Mouse (Mus musculus): ENCODE data around the gene Morf4l1. TPM values are rescaled to one million over a fixed set of nuclear protein-coding genes. Genes with fewer than 3 reads are reported as not detected.
A peak's percentile ranks its signal among the peaks of the same experiment; 100 is the strongest.

Morf4l1 gene
- total RNA-seq (2015) (366 and 378 TPM in 2 replicates), total RNA-seq (2017) (192 and 278 TPM in 2 replicates)

DNA sequence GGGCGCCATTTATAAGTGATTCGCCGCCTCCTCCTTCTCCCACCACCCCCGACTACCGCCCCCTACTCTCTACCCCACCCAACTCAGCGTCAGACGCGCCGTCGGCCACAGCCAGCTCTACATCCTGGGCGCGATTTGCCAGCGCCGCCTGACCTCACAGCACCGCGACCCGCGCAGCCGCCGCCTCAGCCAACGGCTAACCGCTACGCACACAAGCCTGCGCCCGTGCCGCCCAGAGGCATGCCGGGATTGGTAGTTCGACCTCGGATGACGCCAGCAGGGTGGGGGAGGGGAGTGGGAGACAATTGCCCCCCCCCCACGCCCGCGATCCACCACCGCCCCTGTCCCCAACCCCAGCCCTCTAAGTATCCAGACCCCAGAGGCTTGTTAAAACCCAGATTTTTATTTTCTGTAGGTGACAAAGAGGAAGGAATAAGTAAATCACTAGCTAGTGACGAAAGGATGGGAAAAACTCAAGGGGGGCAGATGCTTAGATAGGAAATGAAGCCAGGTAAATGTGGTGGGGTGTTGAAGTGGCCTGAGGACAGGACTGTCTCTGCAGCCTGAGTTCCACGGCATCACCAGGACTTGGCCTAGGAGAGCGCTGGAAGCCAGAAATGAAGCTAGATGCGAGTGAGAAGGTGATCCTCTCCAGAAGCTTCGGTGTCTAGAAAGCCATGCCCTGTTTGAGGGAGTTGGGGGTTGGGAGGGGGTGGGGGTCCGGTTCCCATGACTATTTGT is at the start of gene Morf4l1:
Gene Morf4l1, minus strand, starts transcription at position 208 of the 741 bp plus-strand sequence.
- ATAC-seq (replicated peaks; ENCODE audit: poor library complexity) = peak; percentile 86

DNA sequence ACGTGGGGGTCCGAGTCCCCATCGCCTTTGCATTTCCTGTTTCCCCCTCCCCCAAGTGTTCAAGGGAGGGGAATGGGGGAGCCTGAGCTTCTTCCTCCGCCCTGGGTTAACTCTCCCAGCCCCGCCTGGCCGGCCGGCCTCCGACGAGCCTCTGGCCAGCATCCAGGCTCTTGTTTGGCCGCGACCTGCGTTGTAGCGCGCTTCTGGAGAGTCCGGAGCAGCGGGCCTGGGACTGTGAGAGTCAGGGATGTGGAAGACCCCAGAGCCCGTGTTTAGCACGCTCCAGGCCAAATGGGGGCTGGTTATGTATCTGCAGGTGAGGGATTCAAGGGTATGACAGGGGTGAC is 49.1 kb upstream of the Morf4l1 start:
- ATAC-seq (replicated peaks; ENCODE audit: poor library complexity) = peak; percentile 10; the same call in 1 of the 2 replicates

DNA sequence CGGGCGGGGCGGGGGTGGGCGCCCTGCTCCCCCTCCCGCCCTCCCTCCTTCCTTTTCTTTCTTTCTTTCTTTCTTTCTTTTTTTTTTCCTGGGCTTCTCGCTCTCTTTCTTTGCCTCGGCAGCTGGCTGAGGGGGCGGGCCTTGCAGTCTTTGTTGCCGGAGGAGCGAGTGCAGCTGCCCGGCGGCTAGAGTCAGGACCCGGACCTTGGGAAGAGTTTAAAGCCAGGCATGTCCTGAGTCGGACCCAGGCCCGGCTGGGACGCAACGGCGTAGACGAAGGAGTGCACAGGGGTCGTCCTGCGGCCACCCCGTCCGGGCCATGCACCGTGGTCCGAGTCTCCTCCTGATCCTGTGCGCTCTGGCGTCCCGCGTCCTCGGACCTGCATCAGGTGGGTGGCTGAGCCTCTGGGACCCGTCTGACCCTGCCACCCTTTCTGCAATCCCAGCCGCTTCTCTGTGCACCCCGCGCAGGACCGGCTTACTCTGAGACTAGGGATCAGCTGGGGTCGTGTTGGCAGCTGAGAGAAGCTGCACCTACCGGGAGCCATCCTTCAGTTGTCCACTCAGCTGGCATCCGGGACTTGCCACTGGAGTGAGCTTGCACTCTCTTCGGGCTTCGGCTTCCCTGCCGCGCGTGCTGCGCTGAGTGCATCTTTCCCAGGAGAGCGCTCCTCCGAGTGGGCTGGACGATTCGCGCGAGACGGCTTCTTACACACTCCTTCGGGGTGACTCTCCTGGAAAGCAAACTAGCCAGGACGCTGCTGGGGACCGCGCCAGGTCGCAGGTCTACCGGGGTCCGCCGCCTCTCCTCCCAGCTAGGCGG is 48.6 kb upstream of the Morf4l1 start, which contains the start of gene Adamts7:
Gene Adamts7, plus strand, starts transcription at position 144 of the 823 bp plus-strand sequence.
- peak; percentile 35 for ATAC-seq (replicated peaks; ENCODE audit: poor library complexity)

DNA sequence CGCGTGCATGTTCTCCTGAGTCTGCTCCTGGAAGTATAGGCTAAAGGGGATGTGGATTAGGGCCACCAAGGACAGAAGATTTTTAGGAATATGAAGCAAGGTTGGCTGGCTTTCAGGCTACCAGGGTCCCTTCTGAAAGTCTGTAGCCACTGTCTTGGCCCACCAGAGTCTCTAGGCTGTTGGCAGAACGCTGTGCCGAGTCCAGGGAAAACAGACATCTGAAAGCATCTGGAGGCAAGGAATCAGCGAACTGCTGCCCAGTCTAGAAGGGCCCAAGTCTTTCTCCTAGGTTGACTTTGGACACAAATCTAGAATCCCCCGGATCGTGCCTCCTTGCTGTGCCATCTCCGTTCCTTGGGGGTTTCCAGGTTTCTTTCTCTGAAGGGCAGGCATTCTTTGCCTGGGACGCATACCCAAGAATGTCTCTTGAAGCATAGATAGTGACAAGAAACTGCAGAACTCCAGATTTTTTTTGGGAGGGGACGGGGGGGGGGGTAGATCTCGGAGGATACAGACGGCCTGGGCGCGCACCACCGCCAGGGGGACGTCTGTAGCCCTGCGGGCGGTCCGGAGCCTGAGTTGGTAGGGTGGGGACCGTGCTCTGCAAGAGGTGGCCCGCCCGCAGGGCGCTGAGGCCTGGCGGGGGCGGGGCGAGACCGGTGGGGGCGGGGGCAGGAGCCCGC is 47.8 kb upstream of the Morf4l1 start:
- peak; percentile 91 for ATAC-seq (replicated peaks; ENCODE audit: poor library complexity)

DNA sequence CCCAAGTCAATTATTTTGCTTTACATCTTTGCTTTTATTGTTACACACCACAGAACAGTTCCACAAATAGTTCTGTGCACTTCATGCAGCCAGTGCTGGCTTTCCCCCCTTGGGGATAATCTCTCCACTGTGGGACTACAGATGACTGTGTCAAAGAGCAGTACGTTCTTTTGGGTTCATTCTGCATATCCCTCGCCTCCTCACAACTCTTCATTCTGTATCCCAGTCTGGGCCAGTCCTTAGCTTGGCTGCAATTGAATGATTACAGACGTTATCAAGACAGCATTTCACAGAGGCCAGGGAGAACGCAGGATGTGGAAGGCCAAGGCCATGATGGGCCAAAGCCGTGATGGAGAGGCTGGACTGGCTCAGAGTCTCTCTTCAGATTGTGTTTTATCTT is 32.3 kb upstream of the Morf4l1 start:
- no peak for ATAC-seq (replicated peaks; ENCODE audit: poor library complexity)

DNA sequence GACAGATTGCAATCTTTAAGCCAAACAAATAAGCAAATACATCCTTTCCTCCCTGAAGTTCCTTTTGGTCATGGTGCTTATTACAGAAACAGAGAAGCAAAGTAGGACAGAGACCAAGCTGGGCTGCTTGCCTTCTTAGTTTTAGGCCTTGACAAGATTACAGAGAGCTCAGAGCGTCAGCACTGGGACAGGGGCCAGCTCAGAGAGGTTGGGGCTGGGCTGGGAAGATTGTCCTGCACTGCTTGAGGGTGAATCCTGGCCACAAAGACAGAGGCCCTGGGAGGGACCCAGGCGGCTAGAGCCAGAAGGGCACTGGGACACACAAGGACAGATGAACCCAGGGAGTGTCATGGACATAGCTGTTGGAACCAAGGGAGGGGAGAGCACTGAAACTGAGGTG is 31.2 kb upstream of the Morf4l1 start:
- ATAC-seq (replicated peaks; ENCODE audit: poor library complexity) = no peak

DNA sequence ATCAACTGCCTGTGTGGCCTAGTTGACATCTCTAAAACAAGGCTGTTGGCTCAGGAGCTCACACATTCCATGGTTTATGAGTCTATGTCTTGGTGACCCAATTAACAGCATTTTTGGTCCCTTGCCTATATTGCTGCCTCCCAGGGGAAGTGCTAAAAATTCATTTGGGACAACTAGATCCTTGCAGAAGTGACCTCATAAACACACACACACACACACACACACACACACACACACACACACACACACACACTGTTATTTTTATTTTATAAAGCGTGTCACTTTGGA is 22.0 kb upstream of the Morf4l1 start:
- ATAC-seq (replicated peaks; ENCODE audit: poor library complexity) = no peak

DNA sequence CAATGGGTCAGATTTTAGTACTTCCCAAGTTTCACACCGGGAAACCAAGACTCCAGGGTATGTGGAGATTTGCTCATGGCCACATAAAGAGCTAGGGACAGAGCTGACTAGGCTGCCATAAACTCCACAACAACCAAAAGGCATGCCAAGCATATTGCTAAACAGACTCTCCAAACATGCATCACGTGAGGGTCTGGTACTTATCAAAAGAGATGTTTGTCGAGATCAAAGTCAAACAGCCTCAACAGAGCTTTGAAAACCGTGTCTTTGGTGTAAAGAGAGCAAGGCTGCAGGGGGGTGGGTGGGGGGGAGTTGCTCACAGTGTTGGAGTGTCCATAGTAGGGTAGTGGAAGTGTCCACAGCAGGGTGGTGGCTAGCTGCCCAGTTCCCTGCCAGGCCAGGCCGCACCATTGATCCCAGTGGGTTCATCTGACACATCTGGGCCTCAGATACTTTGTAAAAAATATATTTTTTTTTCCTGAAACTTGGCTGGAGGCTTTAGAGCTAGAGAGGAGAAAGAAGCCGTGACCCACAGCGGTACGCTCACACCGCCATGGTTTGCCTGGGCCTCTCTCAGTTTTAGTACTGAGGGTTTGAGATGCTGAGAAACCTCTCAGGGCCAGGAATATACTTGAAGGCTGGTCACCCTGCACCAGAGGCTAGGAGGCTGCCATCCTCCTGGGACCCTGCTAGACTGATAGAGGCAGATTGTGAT is 21.5 kb upstream of the Morf4l1 start:
- no peak for ATAC-seq (replicated peaks; ENCODE audit: poor library complexity)

DNA sequence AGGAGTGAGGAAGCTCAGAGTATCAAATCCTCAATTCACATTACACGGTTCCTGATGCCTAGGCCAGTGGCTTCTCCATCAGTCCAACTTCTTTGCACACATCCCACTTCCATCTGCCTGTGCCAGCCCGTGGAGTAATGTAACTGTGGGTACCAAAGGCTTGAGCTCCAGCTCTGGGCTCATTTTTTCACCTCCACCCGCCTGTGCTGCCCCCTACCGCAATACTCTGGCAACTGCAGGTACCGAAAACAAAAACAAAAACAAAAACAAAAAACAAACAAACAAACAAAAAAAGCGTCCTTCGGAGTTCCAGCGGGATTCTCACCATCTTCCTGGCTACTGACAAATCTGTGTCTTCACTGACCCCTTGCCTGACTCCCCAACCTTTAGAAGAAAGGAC is 20.9 kb upstream of the Morf4l1 start:
- 0 out of 2 replicates have a peak, but pooled peaks have one; percentile 42 for ATAC-seq (replicated peaks; ENCODE audit: poor library complexity)

DNA sequence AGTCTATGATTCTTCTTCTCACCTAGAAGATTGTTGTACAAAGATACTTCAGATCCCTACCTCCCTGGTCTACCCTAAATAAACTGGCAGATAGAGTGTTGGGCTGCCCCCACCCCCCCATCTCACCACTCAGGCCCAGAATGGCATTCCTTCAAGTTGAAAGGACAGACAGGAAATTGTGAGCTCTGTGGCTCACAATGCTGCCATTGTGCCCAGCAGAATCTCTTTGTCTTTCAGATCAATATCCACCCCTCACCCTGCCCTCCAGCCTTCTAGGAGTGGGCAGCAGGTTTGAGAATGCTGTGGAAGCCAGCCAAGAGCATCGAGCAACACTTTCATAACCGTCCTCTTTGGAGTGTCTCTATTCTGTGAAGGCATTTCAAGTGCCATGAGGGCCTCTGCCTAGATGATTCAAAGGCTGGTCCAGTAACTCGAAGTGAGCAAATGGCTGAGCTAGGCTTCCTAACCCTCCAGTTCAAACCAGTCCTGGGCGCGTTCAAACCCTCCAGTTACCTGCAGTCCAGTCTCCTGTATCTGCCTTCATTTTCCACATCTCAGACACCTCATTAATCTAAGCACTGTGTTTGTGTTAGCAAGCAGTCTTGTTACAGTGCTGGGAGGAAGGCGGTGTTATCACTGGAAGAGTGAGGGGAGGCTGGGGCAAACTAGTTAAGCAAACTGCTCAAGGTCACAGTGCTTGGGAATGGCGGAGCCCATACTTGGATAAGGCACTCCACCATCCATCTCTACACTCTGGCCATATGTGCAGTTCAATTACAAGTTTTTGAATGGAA is 19.2 kb upstream of the Morf4l1 start:
- no peak for ATAC-seq (replicated peaks; ENCODE audit: poor library complexity)

DNA sequence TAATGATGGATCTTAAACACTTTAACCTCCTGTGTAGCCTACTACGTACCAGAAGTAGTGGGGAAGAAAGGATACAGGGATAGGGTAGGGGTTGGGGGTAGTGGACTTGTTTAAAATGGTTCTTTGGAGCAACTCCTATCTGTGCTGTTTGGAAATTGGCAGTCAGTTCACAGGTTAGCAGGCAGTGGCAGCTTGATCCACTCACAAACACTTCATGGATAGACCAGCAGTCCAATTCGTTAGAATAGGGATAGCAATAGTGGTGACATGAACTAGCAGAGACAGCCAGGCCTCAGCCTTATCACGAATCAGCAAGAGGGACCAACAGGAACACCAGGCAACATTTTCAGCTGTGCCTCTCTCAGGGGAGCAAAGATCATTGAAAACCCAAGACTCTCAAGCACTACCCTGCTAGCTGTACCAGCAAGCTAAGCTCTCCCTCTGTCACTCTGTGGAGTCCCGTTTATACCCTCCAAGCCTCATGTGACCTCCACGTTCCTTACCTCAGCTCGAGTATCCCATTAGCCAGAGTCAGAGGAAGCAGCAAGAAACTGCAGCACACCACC is 14.1 kb upstream of the Morf4l1 start:
- no peak for ATAC-seq (replicated peaks; ENCODE audit: poor library complexity)

DNA sequence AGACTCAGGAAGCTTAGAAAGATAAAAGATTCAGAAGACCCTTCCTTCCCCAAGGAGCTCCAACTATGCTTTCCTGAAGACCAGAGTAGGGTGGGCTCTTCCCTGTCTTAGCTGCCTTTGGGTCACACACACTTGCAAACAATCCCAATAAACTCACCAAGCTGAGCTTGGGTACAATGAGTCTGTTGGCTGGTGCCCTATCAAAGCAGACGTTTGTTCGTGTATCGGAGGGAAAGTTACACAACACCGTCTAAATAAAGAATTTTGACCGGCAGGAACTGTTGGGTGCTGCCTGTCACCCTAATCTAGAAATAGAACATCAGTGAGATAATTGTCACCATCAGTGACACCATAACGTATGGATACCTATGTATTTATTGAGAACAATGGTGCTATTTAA is 12.6 kb upstream of the Morf4l1 start:
- ATAC-seq (replicated peaks; ENCODE audit: poor library complexity) = 0 out of 2 replicates have a peak, but pooled peaks have one; percentile 13

DNA sequence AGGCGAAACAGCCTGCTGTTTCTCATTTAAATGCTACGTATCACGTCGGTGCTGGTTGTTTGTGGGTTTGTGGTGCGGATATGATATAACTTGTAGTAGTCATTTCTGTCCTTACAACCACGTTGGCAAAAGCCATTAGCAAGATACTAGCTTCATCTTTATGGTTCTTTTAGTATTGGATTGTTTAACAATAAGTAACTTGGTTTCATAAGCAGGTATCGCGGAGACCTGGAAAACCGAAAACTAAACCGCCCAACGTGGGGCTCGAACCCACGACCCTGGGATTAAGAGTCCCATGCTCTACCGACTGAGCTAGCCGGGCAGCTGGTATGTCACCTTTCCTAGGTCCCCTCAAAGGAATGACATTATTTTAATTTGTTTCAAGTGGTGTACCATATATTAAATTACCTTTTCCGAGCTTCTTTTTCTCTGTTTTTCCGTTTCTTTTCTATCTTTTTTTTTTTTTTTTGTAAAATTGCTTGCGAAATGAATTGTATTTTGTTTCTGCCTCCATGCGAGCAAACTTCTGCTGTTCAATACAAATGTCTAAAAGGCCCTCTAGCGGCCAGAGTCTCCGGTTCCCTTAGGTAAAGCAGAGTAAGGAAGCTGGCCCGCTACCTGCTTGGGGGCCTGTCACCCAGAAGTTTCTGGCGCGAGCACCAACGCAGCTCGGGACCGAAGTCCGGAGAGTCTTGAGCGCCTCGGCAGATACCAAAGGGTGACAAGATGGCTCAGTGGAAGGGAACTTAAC is 11.9 kb upstream of the Morf4l1 start:
- peak; percentile 83 for ATAC-seq (replicated peaks; ENCODE audit: poor library complexity)

DNA sequence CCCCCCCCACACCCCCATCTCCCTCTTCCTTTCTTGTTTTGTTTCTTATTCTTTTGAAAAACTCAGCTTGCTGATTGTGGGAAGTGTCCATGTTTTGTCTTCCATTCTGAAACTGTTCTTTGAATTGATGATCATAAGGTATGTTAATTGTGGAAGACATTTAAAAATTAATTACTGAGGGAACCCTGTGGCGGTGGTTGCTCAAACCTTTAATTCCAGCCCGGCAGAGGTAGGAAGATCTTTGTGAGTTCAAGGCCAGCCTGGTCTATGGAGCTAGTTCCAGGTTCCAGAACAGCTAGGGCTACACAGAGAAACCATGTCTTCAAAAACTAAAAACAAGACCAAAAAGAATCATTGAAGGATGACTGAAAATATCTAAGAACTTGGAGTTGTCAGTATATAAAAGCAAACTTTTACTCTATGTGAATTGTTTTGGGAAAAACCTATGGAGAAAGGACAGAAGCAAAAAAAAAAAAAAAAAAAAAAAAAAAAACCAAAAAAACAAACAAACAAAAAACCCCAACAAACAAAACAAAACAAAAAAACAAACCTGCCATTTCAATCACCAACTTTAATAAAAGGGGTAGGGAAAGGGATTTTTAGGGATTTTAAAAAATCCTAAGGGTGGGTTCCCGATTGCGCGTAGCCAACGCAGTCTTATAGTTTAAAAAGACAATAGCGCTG is 11.0 kb upstream of the Morf4l1 start:
- no peak for ATAC-seq (replicated peaks; ENCODE audit: poor library complexity)

DNA sequence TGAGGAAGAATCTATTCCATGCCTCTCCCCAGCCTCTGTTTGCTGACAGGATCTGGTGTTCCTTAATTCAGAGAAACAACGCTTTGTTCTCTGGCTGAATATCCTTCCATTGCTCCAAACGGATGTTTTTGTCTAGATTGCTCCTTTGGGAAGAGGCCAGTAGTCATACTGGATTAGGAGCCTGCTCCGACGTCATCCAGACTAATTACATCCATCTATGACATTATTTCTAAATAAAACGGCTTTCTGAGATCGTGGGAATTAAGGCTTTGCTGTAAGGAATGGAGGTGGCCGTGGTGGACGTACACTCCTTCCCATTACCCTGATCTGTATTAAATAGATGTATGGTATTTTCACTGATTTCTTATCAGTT is 10.3 kb upstream of the Morf4l1 start:
- ATAC-seq (replicated peaks; ENCODE audit: poor library complexity) = no peak

DNA sequence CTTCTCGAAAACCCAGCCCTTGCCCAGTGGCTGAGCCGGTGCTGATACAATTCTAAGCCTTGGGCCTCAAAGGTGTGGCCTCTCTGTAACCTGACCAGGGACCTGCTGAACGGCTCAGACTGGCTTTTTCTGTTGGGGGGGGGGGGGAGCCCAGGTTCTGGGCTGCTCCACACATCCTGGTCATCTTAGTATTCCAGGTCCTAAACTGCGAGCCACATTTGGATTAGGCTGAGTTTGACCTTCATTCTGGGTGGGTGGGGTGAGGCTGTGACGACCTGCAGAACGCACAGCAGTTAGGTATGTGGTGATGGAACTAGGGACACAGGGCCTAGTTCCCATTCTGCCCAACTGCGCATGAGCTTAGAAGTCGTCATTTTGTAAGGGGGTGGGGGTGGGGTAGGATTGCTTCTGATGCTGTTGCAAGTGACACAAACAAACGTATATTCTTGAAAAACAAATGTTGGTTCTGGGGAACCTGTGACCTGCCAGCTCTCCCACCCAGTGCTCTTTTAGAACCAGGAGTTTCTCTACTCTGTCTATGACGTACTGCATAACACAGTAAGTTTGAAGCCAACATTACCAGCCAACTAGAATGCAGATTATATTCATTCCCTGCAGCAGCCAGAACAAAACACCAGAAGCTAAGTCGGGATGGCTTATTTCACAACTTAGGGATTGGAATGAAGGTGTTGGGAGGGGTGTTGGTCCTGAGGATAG is 9.7 kb upstream of the Morf4l1 start:
- ATAC-seq (replicated peaks; ENCODE audit: poor library complexity) = no peak

DNA sequence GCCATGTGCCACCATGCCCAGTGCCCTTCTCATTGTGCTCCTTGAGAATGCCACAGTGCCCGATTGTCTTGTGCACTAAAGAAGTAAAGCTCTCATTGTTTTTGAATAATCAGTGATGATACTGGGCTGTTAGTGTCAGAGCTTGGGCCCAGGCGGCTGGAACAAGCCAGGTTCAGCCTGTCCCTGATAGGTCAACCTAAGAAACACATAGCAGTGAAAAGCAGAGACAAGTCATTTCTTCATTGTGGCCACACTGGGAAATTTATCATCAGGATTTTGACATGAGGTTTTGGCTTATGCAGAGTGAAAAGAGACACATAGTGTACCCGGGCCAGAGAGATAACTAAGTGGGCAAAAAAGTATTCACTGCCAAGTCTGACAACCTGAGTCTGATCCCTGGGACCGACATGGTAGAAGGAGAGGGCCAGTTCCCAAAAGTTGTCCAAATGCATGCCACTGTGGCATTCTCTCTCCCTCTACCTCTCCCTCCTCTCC is 7.7 kb upstream of the Morf4l1 start:
- ATAC-seq (replicated peaks; ENCODE audit: poor library complexity) = no peak

DNA sequence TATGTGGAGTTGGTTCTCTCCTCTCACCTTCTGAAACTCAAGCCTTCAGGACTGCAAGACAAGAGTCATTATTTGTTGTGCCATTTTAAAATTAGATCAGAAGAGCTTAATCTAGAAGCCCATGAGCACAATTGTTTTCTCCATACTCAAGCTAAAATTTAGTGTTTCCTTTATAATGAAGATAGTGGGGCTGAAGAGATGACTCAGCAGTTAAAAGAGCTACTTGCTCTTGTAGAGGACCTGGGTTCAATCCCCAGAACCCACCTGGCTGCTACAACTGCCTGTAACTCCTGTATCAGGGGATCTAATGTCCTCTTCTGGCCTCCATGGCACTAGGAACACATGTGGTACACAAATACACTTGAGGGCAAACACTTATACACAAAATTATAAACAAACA is 2.7 kb upstream of the Morf4l1 start:
- no peak for ATAC-seq (replicated peaks; ENCODE audit: poor library complexity)

All from megakaryocyte progenitor cell, adult 5-6 weeks (primary cell).